Mouse (Mus musculus) cerebellum, adult 11-12 months (tissue): ENCODE measurements around the gene Sparc.

Source experiments
- DNase-seq: peaks from one replicate; pipeline ENCODE4 v3.0.0; 2022

Sparc gene

GRCm38 (mm10) chr11:55404659-55405457 lies 18.1 kb downstream of the Sparc start:
- DNase-seq, result no peak

DNA sequence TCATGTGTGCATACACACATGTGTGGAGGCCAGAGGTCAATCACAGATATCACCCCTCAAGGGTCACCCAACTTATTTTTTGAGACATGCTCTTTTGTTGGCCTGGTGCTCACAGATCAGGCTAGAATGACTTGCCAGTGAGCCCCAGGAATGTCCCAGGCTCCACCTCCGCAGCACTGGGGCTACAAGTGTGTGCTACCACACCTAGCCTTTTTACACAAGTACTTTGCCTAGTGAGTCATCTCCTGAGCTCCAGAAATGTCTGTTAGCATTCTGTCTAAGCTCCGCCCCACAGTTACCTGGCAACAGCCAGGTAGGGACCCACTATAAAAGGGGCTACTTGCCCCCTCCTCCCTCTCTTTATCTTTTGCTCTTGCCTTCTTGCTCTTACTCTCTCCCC lies 22.1 kb downstream of the Sparc start:
- DNase-seq, result no peak

GRCm38 (mm10) chr11:55398371-55398770 lies 24.6 kb downstream of the Sparc start:
- DNase-seq, result no peak

- no peak for DNase-seq
Observed at GRCm38 (mm10) chr11:55397441-55397840, 25.5 kb downstream of the Sparc start.

DNA sequence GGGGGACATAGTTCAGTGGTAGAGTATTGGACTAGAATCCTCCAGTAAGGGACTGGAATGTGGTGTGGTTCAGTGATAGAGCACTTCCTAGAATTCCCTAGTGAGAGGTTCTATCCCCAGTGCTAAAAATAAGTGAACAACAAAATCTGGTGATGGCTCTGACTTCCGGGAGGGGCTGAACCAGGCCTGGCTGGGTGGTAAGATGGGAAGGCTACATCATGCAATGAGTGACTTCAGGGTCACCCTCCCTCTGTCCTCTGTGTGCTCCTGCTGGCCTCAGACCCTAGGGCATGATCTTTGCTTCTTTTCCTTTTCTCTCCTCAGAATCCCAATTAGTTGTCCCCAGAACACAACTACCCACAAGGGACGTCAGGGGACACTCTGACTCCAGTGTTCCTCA lies 25.9 kb downstream of the Sparc start:
- no peak for DNase-seq

- no peak for DNase-seq
Observed at GRCm38 (mm10) chr11:55395073-55395642, 27.8 kb downstream of the Sparc start.

GRCm38 (mm10) chr11:55394592-55394991 lies 28.4 kb downstream of the Sparc start:
- no peak for DNase-seq

DNA sequence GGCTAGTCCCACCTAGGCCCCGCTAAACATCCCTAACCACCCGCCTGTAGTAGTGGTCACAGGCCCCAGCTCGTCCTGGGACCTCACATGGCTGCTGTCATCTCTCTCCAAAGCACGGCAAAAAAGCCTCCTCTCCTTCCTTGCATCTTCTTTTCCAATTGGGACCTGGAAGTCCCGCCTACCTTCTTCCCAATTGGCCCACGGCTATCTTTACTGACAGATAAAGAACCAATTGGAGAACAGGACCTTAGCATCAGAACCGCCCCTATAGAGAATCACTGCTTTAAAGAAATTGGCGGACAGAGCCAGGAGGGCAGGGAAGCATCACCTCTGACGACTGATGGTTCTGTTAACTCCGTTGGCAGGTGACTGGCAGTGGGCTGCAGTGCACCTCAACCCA lies 30.5 kb downstream of the Sparc start:
- no peak for DNase-seq

- DNase-seq, result no peak
Observed at GRCm38 (mm10) chr11:55389778-55390177, 33.2 kb downstream of the Sparc start.

- no peak for DNase-seq
Observed at GRCm38 (mm10) chr11:55387576-55387975, 35.4 kb downstream of the Sparc start.

DNA sequence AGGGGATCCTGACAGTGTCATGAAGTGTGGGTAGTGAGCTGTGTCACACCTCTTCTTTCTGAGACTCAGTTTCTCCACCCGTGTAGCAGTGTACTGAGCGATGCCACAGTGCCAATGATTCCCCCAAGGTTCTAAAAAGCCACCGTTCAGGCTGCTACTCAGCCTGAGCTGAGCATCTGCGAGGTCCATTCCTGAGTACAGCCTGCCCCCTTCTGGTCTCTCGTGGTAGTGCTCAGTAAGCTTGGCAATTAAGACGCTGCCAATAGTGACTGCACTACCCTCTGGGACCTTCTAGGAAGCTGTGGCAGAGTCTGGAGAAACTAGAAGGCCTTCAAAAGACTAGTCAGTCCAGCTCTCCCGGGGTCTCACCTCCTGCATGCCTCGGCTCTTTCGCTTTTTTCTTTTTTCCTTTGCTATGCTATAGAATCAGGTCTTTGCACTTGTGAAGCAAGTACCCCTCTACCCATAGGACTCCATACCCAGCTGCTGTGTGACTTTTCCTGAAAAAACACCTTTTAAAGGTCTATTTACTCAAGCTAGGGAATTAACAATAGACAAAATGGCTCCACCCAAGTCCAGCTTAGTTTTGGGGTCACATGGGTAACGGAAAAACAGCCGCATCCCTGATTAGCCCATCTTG lies 36.4 kb downstream of the Sparc start:
- DNase-seq, result peak; percentile 85

DNA sequence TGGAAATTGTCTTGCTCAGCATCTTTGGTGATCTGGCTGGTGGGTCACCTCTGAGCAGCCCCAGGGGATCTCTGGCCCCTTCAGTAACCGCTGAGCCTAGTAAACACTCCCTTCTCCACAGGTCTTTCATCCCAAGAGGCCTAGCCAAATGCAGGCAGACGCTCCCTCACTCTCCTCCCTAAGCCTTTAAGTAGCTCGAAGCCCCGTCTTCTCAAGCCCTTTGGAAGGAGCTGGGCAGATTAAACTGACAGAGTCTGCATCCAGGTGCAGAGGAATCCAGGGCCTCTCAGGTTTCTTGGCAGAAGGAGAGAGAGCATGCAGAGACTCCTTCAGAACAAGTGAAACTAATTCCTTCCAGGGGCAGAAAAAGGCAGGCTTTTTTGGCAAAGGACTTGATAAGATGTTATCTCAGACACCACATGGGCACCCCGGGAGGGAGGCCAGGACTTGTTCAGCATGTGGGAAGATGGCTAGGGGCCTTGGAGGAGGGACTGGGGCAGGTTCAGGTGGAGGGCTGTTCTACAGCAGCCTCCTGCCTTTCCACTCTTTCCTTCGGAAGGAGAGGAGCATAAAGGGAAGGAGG lies 39.4 kb downstream of the Sparc start:
- peak; percentile 51 for DNase-seq

DNA sequence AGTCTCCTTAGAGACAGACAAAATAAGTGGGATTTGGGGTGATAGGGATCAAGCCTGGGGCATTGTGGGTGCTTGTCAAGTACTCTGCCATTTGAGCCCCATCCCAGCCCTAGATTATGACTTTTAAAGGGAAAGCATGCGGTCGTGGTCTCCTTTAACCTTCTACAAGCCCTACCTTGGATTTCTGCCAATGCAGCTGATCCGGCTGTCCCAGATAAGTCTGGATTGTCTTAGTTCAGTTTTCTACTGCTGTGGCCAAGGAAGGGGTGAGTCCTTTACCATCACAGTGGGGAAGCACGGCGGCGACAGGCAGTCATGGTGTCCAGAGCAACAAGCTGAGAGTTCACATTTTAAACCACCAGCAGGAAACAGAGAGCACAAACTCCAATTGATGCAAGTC lies 42.1 kb downstream of the Sparc start:
- no peak for DNase-seq

DNA sequence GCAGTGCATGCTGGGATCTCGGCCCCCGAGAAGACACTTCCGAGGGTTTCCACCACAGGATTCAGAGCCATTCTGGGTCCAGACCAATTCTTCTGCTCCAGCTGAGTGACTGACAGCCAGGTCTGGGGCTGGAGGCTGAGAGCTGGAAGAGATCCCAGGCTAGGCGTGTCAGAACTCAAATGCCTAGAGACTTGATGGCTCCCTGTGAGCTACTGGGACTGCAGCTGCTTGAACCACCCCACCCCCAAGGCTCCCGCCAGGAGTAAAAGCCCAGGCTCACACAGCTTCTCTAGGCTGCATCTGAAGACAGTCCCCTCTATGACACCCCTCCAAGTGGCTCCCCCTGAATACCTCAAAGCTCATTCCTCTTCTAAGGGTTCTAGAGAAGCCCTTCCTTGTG lies 44.6 kb downstream of the Sparc start:
- DNase-seq, result peak; percentile 51

GRCm38 (mm10) chr11:55373838-55374237 lies 49.1 kb downstream of the Sparc start:
- DNase-seq, result no peak

- no peak for DNase-seq
Observed at GRCm38 (mm10) chr11:55373373-55373772, 49.6 kb downstream of the Sparc start.

GRCm38 (mm10) chr11:55372001-55372400 lies 51.0 kb downstream of the Sparc start:
- no peak for DNase-seq

DNA sequence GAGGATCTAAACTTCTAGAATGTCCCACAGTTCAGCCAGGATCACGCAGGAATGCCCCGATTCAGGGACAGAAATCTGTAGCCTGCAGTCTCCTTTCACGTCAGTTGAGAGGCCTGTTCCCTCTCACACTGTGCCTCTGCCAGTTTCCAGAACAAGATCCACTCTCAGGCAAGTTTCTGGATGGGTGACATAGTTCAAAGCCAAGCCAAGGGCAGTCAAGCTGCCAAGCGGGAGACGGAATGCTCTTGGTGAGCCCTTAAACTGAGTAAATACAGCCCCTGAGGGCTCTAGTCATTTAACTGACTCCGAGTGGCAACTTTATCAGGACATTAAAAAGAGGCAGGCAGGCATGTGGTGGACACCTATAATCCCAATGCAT lies 53.9 kb downstream of the Sparc start:
- no peak for DNase-seq

GRCm38 (mm10) chr11:55368388-55369092 lies 54.4 kb downstream of the Sparc start:
- no peak for DNase-seq

DNA sequence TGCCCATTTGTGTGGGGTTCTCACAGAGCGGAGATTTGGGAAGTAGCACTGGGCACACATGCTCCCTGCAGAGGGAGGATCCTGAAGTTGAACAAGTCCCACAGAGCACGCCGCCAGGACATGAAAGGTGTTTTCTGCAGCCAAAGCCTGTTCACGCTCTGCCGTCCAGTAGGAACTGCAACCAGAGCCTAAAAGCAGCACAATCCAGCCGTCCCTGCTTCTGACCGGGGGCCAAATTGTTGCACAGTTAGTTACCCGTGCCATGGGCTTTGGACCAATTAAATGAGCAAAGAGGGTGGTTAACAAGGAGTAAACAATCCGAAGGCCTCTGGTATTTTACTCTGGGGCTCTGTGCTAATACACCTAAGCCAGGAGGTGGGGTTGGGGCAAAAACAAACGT lies 55.2 kb downstream of the Sparc start:
- no peak for DNase-seq

GRCm38 (mm10) chr11:55365840-55366239 lies 57.1 kb downstream of the Sparc start:
- peak; percentile 41 for DNase-seq

GRCm38 (mm10) chr11:55365242-55365641 lies 57.7 kb downstream of the Sparc start:
- no peak for DNase-seq

- DNase-seq, result peak; percentile 63
Observed at GRCm38 (mm10) chr11:55364662-55365061, 58.3 kb downstream of the Sparc start.
